Mouse (Mus musculus) hindbrain, postnatal 0 days (tissue): ENCODE results near the gene Crebbp. TPM values are rescaled to one million over a fixed set of nuclear protein-coding genes. Genes with fewer than 3 reads are reported as not detected.

Experiments
- ATAC-seq: fragments of 200-750 bp; cut with Nextera tagmentation; 2 replicates; pipeline ENCODE4 v1.8.0; 2017; ENCODE audit warnings: mild to moderate bottlenecking, moderate TSS enrichment, moderate library complexity
- DNase-seq: peaks from one replicate; pipeline ENCODE4 v3.0.0-alpha.2; 2015; ENCODE audit warnings: low spot score
- H3K27ac ChIP-seq: fragments of 300-500 bp; sonication (generic); 2 replicates; pipeline ENCODE4 v1.5.1; 2014; ENCODE audit warnings: mild to moderate bottlenecking
- H3K27me3 ChIP-seq: fragments of 300-500 bp; sonication (generic); 2 replicates; pipeline ENCODE4 v1.6.1; 2014; ENCODE audit warnings: low read length, mixed read lengths; ENCODE audit not compliant: insufficient read depth
- H3K36me3 ChIP-seq: fragments of 300-500 bp; sonication (generic); 2 replicates; pipeline ENCODE4 v1.6.1; 2014; ENCODE audit warnings: low read length, mixed read lengths; ENCODE audit not compliant: insufficient read depth
- H3K4me1 ChIP-seq: fragments of 300-500 bp; sonication (generic); 2 replicates; pipeline ENCODE4 v1.6.1; 2014; ENCODE audit warnings: antibody characterized with exemption, low read length, mixed read lengths; ENCODE audit not compliant: insufficient read depth
- H3K4me2 ChIP-seq: fragments of 300-500 bp; sonication (generic); 2 replicates; pipeline ENCODE4 v1.6.1; 2014; ENCODE audit warnings: low read depth, mild to moderate bottlenecking, low read length, moderate library complexity, mixed read lengths
- H3K4me3 ChIP-seq: fragments of 300-500 bp; sonication (generic); 2 replicates; pipeline ENCODE4 v1.5.1; 2014; ENCODE audit warnings: low read length
- H3K9ac ChIP-seq: fragments of 300-500 bp; sonication (generic); replicated peaks from 2 replicates; pipeline ENCODE4 v1.6.1; 2014; ENCODE audit warnings: mild to moderate bottlenecking, low read length, moderate library complexity, mixed read lengths
- H3K9me3 ChIP-seq: fragments of 300-500 bp; sonication (generic); 2 replicates; pipeline ENCODE4 v1.6.1; 2016; ENCODE audit warnings: low read length, mixed read lengths
- CTCF ChIP-seq: IDR thresholded peaks from 2 replicates; pipeline ENCODE4 v1.5.1; 2016; ENCODE audit warnings: antibody characterized with exemption, control low read depth, low read depth
- WGBS: fragments of 180-500 bp; shearing (Covaris S2); extraction: QIAGEN DNeasy Blood & Tissue Kit; methylation state at CpG from one replicate; pipeline ENCODE4 v1.1.7; 2014; 5-methylcytosine and 5-hydroxymethylcytosine counted together
- polyA plus RNA-seq: library from polyadenylated mRNA; unstranded; fragments of >200 nt; fragmentation: Nextera tagmentation; extraction: Ambion mirVana; gene quantifications from 2 replicates; pipeline ENCODE4 v1.2.1, GENCODE M21; 2015
- total RNA-seq: library from RNA; depleted of rRNA; stranded (reverse); fragments of >200 nt; gene quantifications from 2 replicates; pipeline ENCODE4 v1.2.3, GENCODE M21; 2014

Crebbp gene
- total and polyA plus RNA-seq, 2 experiments from 2014 or later, result 28.3 to 61.6 TPM

GRCm38 (mm10) chr16:4053811-4054210 is 160.0 kb downstream of the Crebbp start:
- DNase-seq, result no peak
- Histone ChIP-seq H3K9me3 (no peaks in the 10 kb centered on the region), H3K27ac (no peak overlapping the region), H3K4me3 (no peak overlapping the region), H3K27me3 (no peaks in the 10 kb centered on the region), H3K4me1 (no peaks in the 10 kb centered on the region), H3K9ac (no peak overlapping the region), H3K36me3 (peaks cover 56% of the 10 kb centered on the region), H3K4me2 (no peak overlapping the region)
- 82% methylated on average over 3 of the region's 3 CpGs for WGBS
- no peak for TF ChIP-seq CTCF
- ATAC-seq, result no peak

- Histone ChIP-seq H3K9me3 (no peaks in the 10 kb centered on the region), H3K4me3 (no peak overlapping the region), H3K27me3 (no peaks in the 10 kb centered on the region), H3K36me3 (peaks cover 64% of the 10 kb centered on the region), H3K9ac (no peak overlapping the region), H3K4me2 (no peak overlapping the region), H3K4me1 (no peaks in the 10 kb centered on the region), H3K27ac (no peak overlapping the region)
- DNase-seq (no peak), ATAC-seq (no peak)
- no peak for TF ChIP-seq CTCF
- 94% methylated on average over 4 of the region's 4 CpGs for WGBS
Observed at GRCm38 (mm10) chr16:4052601-4053000, 161.2 kb downstream of the Crebbp start.

DNA sequence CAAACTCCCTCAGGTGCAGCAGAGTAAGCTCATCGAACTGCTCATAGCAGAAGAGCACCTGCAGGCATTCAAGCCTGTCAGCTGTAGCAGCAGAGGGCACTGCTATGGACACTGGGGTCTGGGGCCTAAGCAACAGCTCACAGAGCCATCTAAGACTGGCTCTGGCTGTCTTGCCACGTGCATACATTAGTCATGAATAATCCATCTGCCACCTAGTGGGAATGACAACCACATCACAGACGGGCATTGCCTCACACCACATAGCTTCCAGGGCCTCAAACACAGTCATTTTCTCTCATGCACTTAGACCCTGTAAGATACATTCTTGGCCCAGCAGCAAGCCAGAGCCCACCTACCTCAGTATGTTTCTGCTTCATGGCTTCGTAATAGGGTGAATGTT is 168.3 kb downstream of the Crebbp start:
- DNase-seq (peak; percentile 7), ATAC-seq (no peak)
- Histone ChIP-seq H3K4me2 (no peak overlapping the region), H3K4me1 (no peaks in the 10 kb centered on the region), H3K36me3 (peaks cover 30% of the 10 kb centered on the region), H3K9me3 (no peaks in the 10 kb centered on the region), H3K4me3 (no peak overlapping the region), H3K27ac (no peak overlapping the region), H3K9ac (no peak overlapping the region), H3K27me3 (no peaks in the 10 kb centered on the region)
- 72% methylated on average over 4 of the region's 4 CpGs for WGBS
- no peak; the same call in 1 of the 2 replicates for TF ChIP-seq CTCF

- H3K9me3 ChIP-seq, result no peaks in the 10 kb centered on the region
- H3K9ac ChIP-seq, result no peak overlapping the region
- no peak overlapping the region for H3K27ac ChIP-seq
- H3K4me1 ChIP-seq, result no peaks in the 10 kb centered on the region
- H3K36me3 ChIP-seq, result peaks cover 31% of the 10 kb centered on the region
- H3K4me3 ChIP-seq, result no peak overlapping the region
- ATAC-seq, result no peak
- H3K27me3 ChIP-seq, result no peaks in the 10 kb centered on the region
- 89% methylated on average over 2 of the region's 2 CpGs for WGBS
- TF ChIP-seq CTCF, result no peak
- no peak overlapping the region for H3K4me2 ChIP-seq
- no peak for DNase-seq
Observed at GRCm38 (mm10) chr16:4044093-4044492, 169.7 kb downstream of the Crebbp start.

GRCm38 (mm10) chr16:4041646-4042045 is 172.2 kb downstream of the Crebbp start:
- Histone ChIP-seq H3K4me1 (no peaks in the 10 kb centered on the region), H3K27ac (no peak overlapping the region), H3K27me3 (no peaks in the 10 kb centered on the region), H3K4me3 (no peak overlapping the region), H3K4me2 (no peak overlapping the region), H3K36me3 (peaks cover 25% of the 10 kb centered on the region), H3K9me3 (no peaks in the 10 kb centered on the region), H3K9ac (no peak overlapping the region)
- DNase-seq, result no peak
- TF ChIP-seq CTCF, result no peak
- WGBS, result 97% methylated on average over 4 of the region's 4 CpGs
- ATAC-seq, result no peak

- Histone ChIP-seq H3K36me3 (peaks cover 25% of the 10 kb centered on the region), H3K9ac (no peak overlapping the region), H3K4me1 (no peaks in the 10 kb centered on the region), H3K4me3 (no peak overlapping the region), H3K27me3 (no peaks in the 10 kb centered on the region), H3K27ac (no peak overlapping the region), H3K4me2 (no peak overlapping the region), H3K9me3 (no peaks in the 10 kb centered on the region)
- 91% methylated on average over 5 of the region's 5 CpGs for WGBS
- DNase-seq (no peak), ATAC-seq (no peak)
- no peak for TF ChIP-seq CTCF
Observed at GRCm38 (mm10) chr16:4040206-4040605, 173.6 kb downstream of the Crebbp start.

DNA sequence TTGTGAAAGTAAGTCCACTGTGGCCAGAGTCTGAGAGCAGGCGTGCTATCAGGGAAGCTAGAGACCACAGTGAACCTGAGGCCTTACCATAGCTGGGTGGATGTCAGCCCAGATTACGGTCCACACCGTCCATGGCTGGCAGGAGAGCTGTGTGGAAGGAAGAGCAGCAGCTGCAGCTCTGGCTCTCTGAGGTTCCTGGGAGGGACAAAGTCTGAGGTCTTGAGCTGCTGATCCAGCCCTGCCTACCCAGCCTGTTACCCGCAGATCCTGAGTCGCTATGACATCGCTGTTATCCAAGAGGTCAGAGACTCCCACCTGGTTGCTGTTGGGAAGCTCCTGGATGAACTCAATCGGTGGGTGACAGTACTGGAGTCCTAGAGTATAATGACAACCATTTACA is 176.1 kb downstream of the Crebbp start:
- Histone ChIP-seq H3K4me3 (no peak overlapping the region), H3K36me3 (peaks cover 17% of the 10 kb centered on the region), H3K27ac (no peak overlapping the region), H3K9me3 (no peaks in the 10 kb centered on the region), H3K4me1 (no peaks in the 10 kb centered on the region), H3K9ac (no peak overlapping the region), H3K27me3 (no peaks in the 10 kb centered on the region), H3K4me2 (no peak overlapping the region)
- no peak for ATAC-seq
- WGBS, result 95% methylated on average over 7 of the region's 7 CpGs
- no peak for DNase-seq
- TF ChIP-seq CTCF, result no peak
